Mouse (Mus musculus) liver, adult 2 months (tissue): ENCODE measurements around the gene Opa1. TPM values are rescaled to one million over a fixed set of nuclear protein-coding genes. Genes with fewer than 3 reads are reported as not detected.

ENCODE experiments used
- DNase-seq: peaks from one replicate; pipeline ENCODE4 v3.0.0-alpha.2; 2011; ENCODE audit warnings: low read depth, low spot score; ENCODE audit errors: extremely low read depth
- H3K27ac ChIP-seq: fragments of 200-500 bp; replicated peaks from 2 replicates; pipeline ENCODE4 v1.5.1; 2012; ENCODE audit warnings: low read depth, mild to moderate bottlenecking, control low read depth, inconsistent platforms, low read length; ENCODE audit not compliant: insufficient read depth
- H3K27me3 ChIP-seq: fragments of 200-500 bp; 2 replicates; pipeline ENCODE4 v1.6.1; 2012; ENCODE audit warnings: mild to moderate bottlenecking, moderate library complexity, low read length, inconsistent platforms; ENCODE audit not compliant: control insufficient read depth, insufficient read depth
- H3K36me3 ChIP-seq: fragments of 200-500 bp; 2 replicates; pipeline ENCODE4 v1.6.1; 2012; ENCODE audit warnings: low read length, inconsistent platforms; ENCODE audit not compliant: control insufficient read depth, insufficient read depth
- H3K4me1 ChIP-seq: fragments of 200-500 bp; 2 replicates; pipeline ENCODE4 v1.6.1; 2011; ENCODE audit warnings: low read length; ENCODE audit not compliant: control insufficient read depth, insufficient read depth
- H3K4me3 ChIP-seq: fragments of 200-500 bp; 2 replicates; pipeline ENCODE4 v1.5.1; 2011; ENCODE audit warnings: low read depth, mild to moderate bottlenecking, control low read depth, low read length, moderate library complexity; ENCODE audit not compliant: insufficient read depth
- H3K79me2 ChIP-seq: fragments of 200-500 bp; 2 replicates; pipeline ENCODE4 v1.6.1; 2012; ENCODE audit warnings: inconsistent platforms, mild to moderate bottlenecking, low read length, moderate library complexity; ENCODE audit not compliant: control insufficient read depth, insufficient read depth
- H3K9ac ChIP-seq: fragments of 200-500 bp; 2 replicates; pipeline ENCODE4 v1.6.1; 2012; ENCODE audit warnings: low read depth, mild to moderate bottlenecking, control low read depth, inconsistent platforms, low read length
- CTCF ChIP-seq: fragments of 200-500 bp; IDR thresholded peaks from 2 replicates; pipeline ENCODE4 v1.5.1; 2011; ENCODE audit warnings: low read depth, low read length, control low read depth
- POLR2A ChIP-seq: fragments of 200-500 bp; IDR thresholded peaks from 2 replicates; pipeline ENCODE4 v1.6.1; 2011; ENCODE audit warnings: low read length, control low read depth; ENCODE audit not compliant: insufficient read depth; ENCODE audit errors: extremely low read depth
- WGBS: fragments of 180-500 bp; shearing (Covaris S2); methylation state at CpG from one replicate; pipeline ENCODE4 v1.1.7; 2018; 5-methylcytosine and 5-hydroxymethylcytosine counted together
- polyA plus RNA-seq: library from polyadenylated mRNA; depleted of rRNA; stranded (reverse); fragments of >200 nt; gene quantifications from 2 replicates; pipeline ENCODE4 v1.2.3, GENCODE M21; 2012
- total RNA-seq: library from RNA; depleted of rRNA; stranded (reverse); fragments of >200 nt; gene quantifications from 2 replicates; pipeline ENCODE4 v1.2.3, GENCODE M21; 2014

Gene Opa1
- total and polyA plus RNA-seq, 2 experiments = 12.2 to 48.9 TPM

- Histone ChIP-seq H3K79me2 (no peaks in the 10 kb centered on the region), H3K27me3 (no peaks in the 10 kb centered on the region; the same call in 1 of the 2 replicates), H3K4me3 (no peak overlapping the region), H3K9ac (no peak overlapping the region), H3K36me3 (no peaks in the 10 kb centered on the region), H3K4me1 (no peaks in the 10 kb centered on the region), H3K27ac (no peak overlapping the region)
- no peak for DNase-seq
- TF ChIP-seq CTCF (no peak), POLR2A (no peak)
- 61% methylated on average over 17 of the region's 17 CpGs for WGBS
These were observed 88.0 kb downstream of the Opa1 start for GRCm38 (mm10) chr16:29666991-29667701.

DNA sequence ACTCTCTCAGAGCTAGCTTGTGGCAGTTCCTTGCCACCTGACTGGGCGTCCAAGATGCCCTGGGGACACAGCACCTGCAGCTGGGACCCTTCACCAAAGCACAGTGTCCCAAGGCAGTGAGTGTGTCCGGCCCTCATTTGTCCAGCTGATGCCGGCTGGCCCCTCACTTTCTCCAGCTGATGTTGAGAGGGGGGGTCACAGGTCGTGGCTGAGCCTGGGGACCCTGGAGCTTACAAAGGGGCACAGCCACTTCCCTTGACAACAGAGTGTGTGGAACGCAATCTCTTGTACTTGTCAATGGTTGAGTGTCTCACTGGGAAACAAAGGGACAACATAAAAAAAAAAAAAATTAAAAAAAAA, 88.5 kb downstream of the Opa1 start:
- no peaks in the 10 kb centered on the region for H3K79me2 ChIP-seq
- H3K36me3 ChIP-seq = no peaks in the 10 kb centered on the region
- no peaks in the 10 kb centered on the region for H3K4me1 ChIP-seq
- no peaks in the 10 kb centered on the region for H3K27me3 ChIP-seq
- no peak for DNase-seq
- 74% methylated on average over 5 of the region's 5 CpGs for WGBS
- TF ChIP-seq POLR2A (no peak), CTCF (no peak)
- no peak overlapping the region for H3K27ac ChIP-seq
- no peak overlapping the region for H3K9ac ChIP-seq
- no peak overlapping the region for H3K4me3 ChIP-seq

DNA sequence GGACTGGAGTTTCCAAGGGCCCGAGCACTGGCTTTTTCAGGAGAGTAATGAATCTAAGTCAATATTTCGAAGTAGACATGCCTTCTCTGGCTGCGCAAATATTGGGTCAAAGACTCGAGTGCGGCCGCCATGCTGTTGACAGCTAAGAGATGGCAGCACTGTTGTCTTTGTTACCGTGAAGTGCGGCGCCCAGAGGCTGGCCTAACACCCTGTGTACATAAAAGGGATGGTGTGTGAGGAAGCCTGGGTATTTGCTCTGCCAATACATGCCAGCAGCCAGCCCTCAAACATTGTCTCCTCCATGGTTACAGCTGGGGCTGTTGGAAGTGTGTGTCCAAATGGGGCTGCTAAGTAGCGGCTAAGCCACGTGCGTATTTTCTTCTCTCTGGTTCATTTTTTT, 89.3 kb downstream of the Opa1 start:
- no peak for TF ChIP-seq POLR2A
- no peak for TF ChIP-seq CTCF
- H3K9ac ChIP-seq = no peak overlapping the region
- H3K27ac ChIP-seq = no peak overlapping the region
- WGBS = 33% methylated on average over 12 of the region's 12 CpGs
- no peaks in the 10 kb centered on the region for H3K4me1 ChIP-seq
- no peaks in the 10 kb centered on the region for H3K79me2 ChIP-seq
- no peaks in the 10 kb centered on the region for H3K27me3 ChIP-seq
- no peak overlapping the region for H3K4me3 ChIP-seq
- DNase-seq = no peak
- H3K36me3 ChIP-seq = no peaks in the 10 kb centered on the region

- no peak overlapping the region for H3K9ac ChIP-seq
- TF ChIP-seq CTCF = no peak
- TF ChIP-seq POLR2A = no peak
- no peaks in the 10 kb centered on the region for H3K36me3 ChIP-seq
- no peak for DNase-seq
- H3K79me2 ChIP-seq = no peaks in the 10 kb centered on the region
- WGBS = 99% methylated on average over 3 of the region's 3 CpGs
- no peaks in the 10 kb centered on the region for H3K27me3 ChIP-seq
- no peaks in the 10 kb centered on the region for H3K4me1 ChIP-seq
- H3K4me3 ChIP-seq = no peak overlapping the region
- H3K27ac ChIP-seq = no peak overlapping the region
These were observed 91.7 kb downstream of the Opa1 start for GRCm38 (mm10) chr16:29670806-29671205.

DNA sequence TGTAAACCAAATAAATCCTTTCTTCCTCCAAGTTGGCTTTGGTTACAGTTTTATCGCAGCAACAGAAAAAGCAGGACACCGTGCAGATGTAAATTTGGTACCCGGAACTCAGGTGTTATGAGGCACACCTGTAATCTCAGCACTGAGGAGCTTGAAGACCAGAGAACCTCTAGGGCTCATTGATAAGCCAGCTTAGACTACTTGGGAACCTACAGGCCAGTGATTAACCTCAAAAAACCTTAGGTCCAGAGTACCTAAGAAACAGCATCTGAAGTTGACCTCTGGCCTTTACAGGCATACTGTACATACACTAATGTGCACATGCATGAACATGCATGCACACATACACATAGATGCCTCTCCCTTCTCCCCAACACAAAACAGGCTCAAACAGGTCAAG, 94.1 kb downstream of the Opa1 start:
- Histone ChIP-seq H3K9ac (no peak overlapping the region), H3K27ac (no peak overlapping the region), H3K4me1 (no peaks in the 10 kb centered on the region), H3K36me3 (no peaks in the 10 kb centered on the region), H3K4me3 (no peak overlapping the region), H3K79me2 (no peaks in the 10 kb centered on the region), H3K27me3 (no peaks in the 10 kb centered on the region)
- no peak for TF ChIP-seq CTCF
- TF ChIP-seq POLR2A = no peak
- 97% methylated on average over 3 of the region's 3 CpGs for WGBS
- DNase-seq = no peak

DNA sequence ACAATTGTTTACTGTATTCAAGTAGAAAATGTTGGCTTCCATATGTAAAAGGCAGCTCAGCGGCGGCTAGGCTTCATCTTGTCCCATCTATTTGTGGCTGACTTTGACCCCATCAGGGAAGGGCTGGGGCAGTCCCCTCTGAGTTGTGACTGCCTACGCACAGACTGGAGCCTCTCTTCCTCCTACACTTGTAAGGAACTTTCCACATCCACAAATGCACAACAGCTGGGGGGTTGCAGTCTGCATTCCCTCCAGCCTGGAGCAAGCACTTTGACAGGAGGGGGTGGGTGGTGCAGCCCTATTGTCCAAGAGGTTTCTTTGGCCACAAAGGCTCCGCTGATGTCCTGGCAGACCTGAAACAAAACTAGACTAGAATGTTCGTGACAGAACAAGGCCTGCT, 100.5 kb downstream of the Opa1 start:
- Histone ChIP-seq H3K36me3 (no peaks in the 10 kb centered on the region), H3K9ac (no peak overlapping the region), H3K27me3 (no peaks in the 10 kb centered on the region), H3K27ac (no peak overlapping the region), H3K4me1 (no peaks in the 10 kb centered on the region), H3K4me3 (no peak overlapping the region), H3K79me2 (no peaks in the 10 kb centered on the region)
- TF ChIP-seq POLR2A = no peak
- TF ChIP-seq CTCF = no peak
- DNase-seq = no peak
- WGBS = 86% methylated on average over 5 of the region's 5 CpGs
